Mouse (Mus musculus) lung, postnatal 25 days (tissue): ENCODE data around the gene Moxd2.

Experiments used
- DNase-seq: peaks from one replicate; pipeline ENCODE4 v3.0.0; 2022; ENCODE audit warnings: low spot score

Gene Moxd2

DNA sequence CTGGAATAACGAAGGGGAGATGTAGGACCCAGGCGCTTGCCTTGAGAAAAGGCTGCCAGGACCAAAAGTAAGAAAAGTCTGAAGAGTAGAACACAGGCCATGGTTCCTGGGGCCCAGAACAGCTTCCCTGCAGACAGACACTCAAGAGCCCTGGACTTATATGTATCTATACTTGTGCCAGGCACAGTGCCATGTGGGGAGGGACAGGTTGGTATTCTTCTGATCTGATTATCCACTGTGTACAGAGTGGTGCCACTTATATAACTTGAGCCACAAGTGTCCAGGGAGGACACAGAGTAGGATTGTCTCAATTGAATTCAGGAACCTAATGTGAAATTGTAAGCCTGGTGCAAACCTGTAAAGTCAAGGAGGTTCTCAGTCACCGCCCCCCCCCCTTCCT is at the start of gene Moxd2:
Gene Moxd2 (minus strand): TSS at position 101 of the 400 bp plus-strand sequence.
- DNase-seq, result no peak

DNA sequence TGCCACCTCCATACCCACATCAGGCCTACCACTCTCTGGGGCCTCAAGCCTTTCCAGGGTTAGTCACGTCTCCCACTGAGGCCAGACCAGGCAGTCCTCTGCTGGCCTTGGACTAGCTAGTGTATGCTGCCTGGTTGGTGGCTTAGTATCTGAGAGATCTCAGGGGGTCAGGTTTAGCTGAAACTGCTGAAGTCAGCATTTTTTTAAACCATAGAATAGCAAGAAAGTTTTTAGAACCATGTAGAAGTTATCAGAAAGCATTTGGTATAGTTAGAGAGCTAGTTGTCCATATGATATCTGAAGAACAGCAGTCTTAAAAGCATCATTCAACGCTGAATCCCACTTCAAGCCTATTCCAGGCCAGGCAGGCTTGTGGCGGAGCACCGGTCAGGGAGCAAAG is 32.7 kb upstream of the Moxd2 start:
- no peak for DNase-seq

DNA sequence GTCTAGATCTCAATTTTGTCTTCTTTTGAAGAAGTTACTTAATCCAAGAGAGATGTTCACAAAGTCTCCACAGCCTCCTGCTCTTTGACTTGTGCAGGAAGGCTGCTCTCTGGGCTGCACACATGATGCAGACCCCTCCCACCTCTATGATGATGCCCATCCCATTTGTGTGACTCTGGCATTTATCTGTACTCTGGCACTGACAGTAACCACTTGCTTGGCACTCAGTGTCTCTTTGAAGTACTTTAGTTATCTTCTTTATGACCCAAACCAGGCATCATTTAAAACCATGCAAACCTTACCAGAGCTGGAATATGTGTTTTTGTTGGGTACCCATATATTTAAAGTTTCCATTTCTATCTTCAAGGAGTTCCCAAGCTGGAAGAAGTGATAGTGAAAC is 13.0 kb upstream of the Moxd2 start, which contains the start of gene Prss58:
Gene Prss58 (minus strand): TSS at position 101 of the 400 bp plus-strand sequence.
- no peak for DNase-seq

DNA sequence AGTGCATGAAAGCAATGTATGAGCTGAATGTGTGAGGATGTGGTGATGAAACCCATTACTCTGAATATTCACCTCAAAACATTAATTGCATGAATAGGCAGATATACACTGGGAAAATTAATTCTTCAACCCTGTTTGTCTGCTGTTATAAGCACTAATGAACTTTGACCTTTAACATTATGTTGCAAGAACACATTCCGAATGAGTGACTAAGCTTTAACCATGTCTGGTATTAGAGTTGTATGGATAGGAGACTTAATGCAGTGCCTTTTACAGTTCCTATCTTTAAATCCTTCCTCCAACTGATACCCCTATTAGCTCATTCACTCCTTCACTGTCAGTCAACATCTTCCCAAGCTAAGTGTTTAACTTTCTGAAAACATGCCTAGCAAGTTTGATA is 7.4 kb upstream of the Moxd2 start:
- no peak for DNase-seq

DNA sequence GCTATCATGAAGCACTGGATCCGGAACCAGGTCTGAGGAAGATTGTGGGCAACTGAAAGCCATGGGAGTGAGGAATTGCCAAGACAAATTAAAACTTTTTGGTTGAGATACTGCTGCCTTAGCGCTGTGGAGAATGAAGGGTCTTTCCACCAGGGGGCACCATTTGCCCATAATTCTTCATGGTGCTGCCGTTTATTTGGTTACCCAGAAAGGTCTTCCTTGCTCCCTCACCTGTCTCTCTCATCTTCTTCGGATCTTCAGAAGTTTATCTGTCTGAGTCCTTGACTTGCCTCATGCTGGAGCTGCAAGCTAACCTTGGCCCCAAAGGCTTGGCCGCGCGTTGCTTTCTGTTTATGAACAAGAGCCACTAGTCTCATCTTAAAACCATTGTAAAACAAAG is 6.3 kb upstream of the Moxd2 start:
- peak; percentile 4 for DNase-seq

DNA sequence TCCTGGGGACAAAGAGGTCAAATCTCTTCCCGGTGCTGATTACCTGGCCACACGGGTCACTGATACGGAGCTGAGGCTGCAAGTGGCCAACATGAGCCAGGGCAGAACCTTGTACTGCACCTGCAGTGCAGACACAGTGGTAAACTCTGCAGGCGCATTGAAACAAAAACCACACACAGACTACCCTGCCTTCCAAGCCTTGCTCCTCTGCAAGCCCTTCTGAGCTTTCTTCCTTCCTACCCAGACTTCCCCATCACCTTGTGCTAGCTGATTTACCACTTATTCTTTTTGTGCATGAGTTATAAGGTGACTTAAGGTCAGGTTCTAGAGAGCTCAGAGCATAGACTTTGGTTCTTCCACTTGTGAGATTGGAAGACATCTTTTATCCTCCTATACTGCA is 4.5 kb upstream of the Moxd2 start:
- DNase-seq, result no peak

DNA sequence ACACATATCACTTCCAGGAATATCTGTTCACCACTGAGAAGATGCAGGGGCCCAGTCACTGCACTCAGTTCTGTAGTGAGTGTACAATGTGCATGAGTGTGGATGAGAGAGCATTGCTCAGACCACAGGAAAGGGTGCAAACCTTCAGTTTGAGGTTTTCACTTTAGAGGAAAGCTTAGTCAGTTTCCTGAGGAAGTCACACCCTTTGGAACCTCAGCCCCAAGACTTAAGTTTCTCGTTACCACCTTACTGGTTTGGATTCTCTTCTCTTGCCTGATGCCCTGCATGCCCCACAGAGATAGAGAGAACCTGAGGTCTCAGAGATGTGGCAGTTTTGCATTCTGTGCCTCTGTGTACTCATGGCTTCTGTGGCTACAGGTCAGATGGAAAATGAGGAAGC is 3.7 kb upstream of the Moxd2 start:
- DNase-seq, result peak; percentile 7

DNA sequence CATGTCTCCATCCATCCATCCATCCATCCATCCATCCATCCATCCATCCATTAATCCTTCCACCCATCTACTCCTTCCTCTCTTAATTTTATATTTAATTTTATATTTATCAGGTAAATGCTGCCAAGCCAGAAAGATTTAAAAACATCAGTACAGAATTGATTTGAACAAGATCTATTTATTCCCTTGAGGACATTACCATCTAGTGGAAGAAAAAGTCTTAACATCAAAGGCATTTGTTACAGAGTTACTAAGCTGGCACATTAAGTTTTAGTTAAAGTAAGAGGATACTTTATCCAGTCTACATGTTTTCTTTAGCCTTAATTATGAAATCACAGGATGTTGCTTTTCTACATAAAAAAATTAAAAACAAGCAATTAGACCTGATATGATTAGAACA is 42.0 kb downstream of the Moxd2 start:
- DNase-seq, result no peak
